Mouse (Mus musculus) cerebellum, adult 2 months (tissue): ENCODE measurements around the gene Hdac9.

ENCODE experiments used
- CTCF ChIP-seq: fragments of 200-500 bp; IDR thresholded peaks from 2 replicates; pipeline ENCODE4 v1.5.1; 2011; ENCODE audit warnings: low read depth, mild to moderate bottlenecking, control low read depth, low read length, moderate library complexity, borderline replicate concordance; ENCODE audit not compliant: insufficient read depth
- POLR2A ChIP-seq: fragments of 200-500 bp; IDR thresholded peaks from 2 replicates; pipeline ENCODE4 v1.6.1; 2011; ENCODE audit warnings: low read length, control low read depth, borderline replicate concordance; ENCODE audit not compliant: insufficient read depth

DNA sequence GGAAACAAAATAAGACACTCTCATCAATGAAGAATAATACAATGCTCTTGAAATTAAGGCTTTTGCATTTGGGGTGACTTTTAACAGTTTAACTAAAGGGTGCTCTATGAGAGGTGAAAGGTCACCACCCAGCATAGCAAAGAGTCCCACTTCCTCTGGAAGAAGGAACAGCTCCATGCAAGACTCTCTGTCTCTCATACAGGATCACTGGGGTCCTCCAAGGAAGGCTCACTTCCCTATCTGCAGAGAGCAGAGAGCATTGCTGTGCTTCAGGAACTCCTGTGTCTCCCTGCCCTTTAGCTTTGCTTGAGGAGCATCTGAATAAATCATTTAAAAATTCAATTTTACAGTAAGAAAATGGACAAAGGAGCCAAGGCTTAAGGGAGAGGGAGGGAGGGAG, 129.5 kb downstream of the Hdac9 start:
- TF ChIP-seq POLR2A (no peak), CTCF (no peak)
